In the genomic region with DNA sequence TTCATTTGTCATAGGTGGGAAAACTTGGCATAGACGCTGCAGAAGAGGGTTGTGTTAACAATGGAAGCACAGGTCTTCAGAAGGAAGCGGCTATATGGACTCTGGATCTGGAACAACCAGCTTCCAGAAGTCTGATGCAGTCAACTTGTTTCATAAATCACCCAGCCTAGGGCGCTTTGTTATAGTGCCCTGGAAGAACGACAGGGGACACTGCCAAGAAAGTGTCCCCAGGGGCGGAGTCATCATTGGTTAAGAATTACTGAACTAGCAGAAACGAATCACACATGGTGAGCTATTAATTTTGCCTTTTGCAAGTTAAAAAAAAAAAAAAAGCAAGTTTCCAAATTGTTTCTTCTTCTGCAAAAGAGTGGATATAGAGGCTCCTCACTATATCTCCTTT, we compare ENCODE assay signal across 28 mouse cellular contexts. TPM values are rescaled to one million over a fixed set of nuclear protein-coding genes. Genes with fewer than 3 reads are reported as not detected.
"Had no signal": no experiment of that assay in that cellular context is flagged by ENCODE, and none has a peak within 500 bp of the region (broad histone marks: within the 10 kb centered on the region; RNA-seq: fewer than 3 reads in every experiment).

No protein-coding gene starts in this region.

- ATAC-seq: lung, postnatal 0 days; midbrain, embryonic 16.5 days had no signal

- H3K27me3 ChIP-seq: lung, embryonic 15.5 days; midbrain, embryonic 12.5 days; neural tube, embryonic 13.5 days; neural tube, embryonic 15.5 days had no signal

- H3K9ac ChIP-seq: lung, embryonic 15.5 days; midbrain, embryonic 12.5 days; neural tube, embryonic 13.5 days; neural tube, embryonic 15.5 days had no signal

- H3K4me2 ChIP-seq: lung, embryonic 15.5 days; midbrain, embryonic 12.5 days; neural tube, embryonic 13.5 days; neural tube, embryonic 15.5 days had no signal

- H3K4me3 ChIP-seq: lung, embryonic 15.5 days; midbrain, embryonic 10.5 days; midbrain, embryonic 12.5 days; myocyte; neural tube, embryonic 13.5 days; neural tube, embryonic 15.5 days had no signal

- H3K27ac ChIP-seq: lung, embryonic 15.5 days; midbrain, embryonic 10.5 days; midbrain, embryonic 12.5 days; neural tube, embryonic 13.5 days; neural tube, embryonic 15.5 days had no signal

- H3K9me3 ChIP-seq: lung, embryonic 15.5 days; midbrain, embryonic 10.5 days; midbrain, embryonic 12.5 days; neural tube, embryonic 13.5 days; neural tube, embryonic 15.5 days had no signal

- DNase-seq: lung, adult 18-20 months; lung, postnatal 4 days; midbrain, embryonic 14.5 days; retina, postnatal 1 day; right cerebral cortex, adult 18-20 months; right cerebral cortex, postnatal 25 days; right cerebral cortex, postnatal 4 days; spleen, adult 18-20 months; thymus, adult 18-20 months; thymus, postnatal 25 days; thymus, postnatal 4 days had no signal

- H3K4me1 ChIP-seq: lung, embryonic 15.5 days; midbrain, embryonic 10.5 days; midbrain, embryonic 12.5 days; neural tube, embryonic 13.5 days; neural tube, embryonic 15.5 days had no signal

- H3K36me3 ChIP-seq: lung, embryonic 15.5 days; midbrain, embryonic 10.5 days; midbrain, embryonic 12.5 days; neural tube, embryonic 13.5 days; neural tube, embryonic 15.5 days had no signal

RNA-seq across cellular contexts. Expression of gene A930009A15Rik, which starts 26.9 kb away (rescaled TPM):
- total RNA-seq: megakaryocyte, adult 5-6 weeks; megakaryocyte-erythroid progenitor cell, adult 5-6 weeks had no signal
- polyA plus RNA-seq: liver, embryonic 16.5 days; lung, embryonic 15.5 days; lung, postnatal 0 days; myocyte; neural tube, embryonic 11.5 days; small intestine, adult 2 months; stomach, embryonic 14.5 days; stomach, embryonic 16.5 days; thymus, postnatal 0 days; urinary bladder, adult 2 months had no signal
